Mouse (Mus musculus) T-helper 17 cell (primary cell): Measurements from ENCODE around the gene Kif22.

Source experiments
- in situ Hi-C, 2 experiments: fragments of 300-600 bp; cut with MboI, MseI; formaldehyde crosslinking; loops; 1 replicate in 1 of 2; 2 replicates in 1 of 2; pipeline ENCODE4 v1.15.1; 2025; ENCODE audit warnings: high pct_unique_total_duplicates in 2 of 2

Kif22 gene

GRCm38 (mm10) chr7:126988816-126989215 lies 53.5 kb downstream of the Kif22 start:
- in situ Hi-C loops, result no loop called here

GRCm38 (mm10) chr7:126986319-126986718 lies 56.0 kb downstream of the Kif22 start:
- in situ Hi-C loops, result no loop called here

- in situ Hi-C loops, result loop anchor here in 1 of 2 experiments (5.0 kb wide), 1 partner anchor 67 kb away; no protein-coding TSS in a partner anchor
Observed at GRCm38 (mm10) chr7:126984667-126985444, 57.4 kb downstream of the Kif22 start.

GRCm38 (mm10) chr7:126983113-126983512 lies 59.2 kb downstream of the Kif22 start:
- in situ Hi-C loops, result loop anchor here in 1 of 2 experiments (5.0 kb wide), 1 partner anchor 69 kb away; no protein-coding TSS in a partner anchor

- in situ Hi-C loops, result loop anchor here in 1 of 2 experiments (5.0 kb wide), 1 partner anchor 70 kb away; no protein-coding TSS in a partner anchor
Observed at GRCm38 (mm10) chr7:126982054-126982453, 60.2 kb downstream of the Kif22 start.

- in situ Hi-C loops, result loop anchor here in 1 of 2 experiments (5.0 kb wide), 1 partner anchor 71 kb away; no protein-coding TSS in a partner anchor
Observed at GRCm38 (mm10) chr7:126981601-126982000, 60.7 kb downstream of the Kif22 start.

GRCm38 (mm10) chr7:126978841-126979240 lies 63.4 kb downstream of the Kif22 start:
- in situ Hi-C loops, result no loop called here
